Mouse (Mus musculus) cerebellum, adult 18-20 months (tissue): ENCODE data around the gene Slco4a1.

Source experiments
- DNase-seq, 2 experiments: peaks; one replicate each; pipeline ENCODE4 v3.0.0; 2021

Gene Slco4a1

DNA sequence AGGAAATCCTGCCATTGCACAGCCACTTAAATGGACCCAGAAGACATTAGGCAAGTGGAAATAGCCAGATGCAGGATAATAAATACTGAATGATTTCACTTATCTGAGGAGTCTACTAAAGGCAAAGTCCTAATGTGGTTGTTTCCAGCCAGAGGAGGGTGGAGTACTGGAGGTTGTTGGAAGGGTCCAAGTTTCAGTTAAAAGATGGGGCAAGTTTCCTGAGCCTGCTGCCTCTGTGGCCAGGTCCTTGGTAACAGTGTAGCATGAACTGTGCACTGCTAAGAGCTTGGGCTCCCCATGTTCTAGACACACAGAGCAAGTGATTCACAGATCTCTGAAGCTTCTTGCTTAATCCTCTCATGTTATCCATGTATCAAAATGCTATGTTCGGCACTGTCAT, 10.1 kb upstream of the Slco4a1 start:
- no peak for DNase-seq

DNA sequence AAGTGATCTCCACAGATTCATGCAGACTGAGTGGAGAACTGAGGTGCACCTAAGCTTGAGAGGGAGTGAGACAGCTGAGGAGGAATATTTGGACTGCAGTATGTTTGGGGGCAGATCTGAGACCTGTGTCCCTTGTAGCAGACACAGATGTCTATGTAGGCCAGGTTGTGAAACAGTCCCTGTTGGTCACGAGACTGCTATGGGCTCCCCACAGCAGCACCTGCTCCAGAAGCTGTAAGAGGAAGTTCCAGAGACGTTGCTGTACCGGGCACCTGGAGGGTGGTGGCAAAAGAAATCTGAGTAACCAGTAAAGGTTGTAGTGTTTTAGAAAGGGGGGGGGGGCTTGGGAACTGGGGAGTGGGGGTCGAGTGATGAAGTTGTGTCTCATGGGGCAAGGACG, 7.0 kb upstream of the Slco4a1 start:
- no peak for DNase-seq

DNA sequence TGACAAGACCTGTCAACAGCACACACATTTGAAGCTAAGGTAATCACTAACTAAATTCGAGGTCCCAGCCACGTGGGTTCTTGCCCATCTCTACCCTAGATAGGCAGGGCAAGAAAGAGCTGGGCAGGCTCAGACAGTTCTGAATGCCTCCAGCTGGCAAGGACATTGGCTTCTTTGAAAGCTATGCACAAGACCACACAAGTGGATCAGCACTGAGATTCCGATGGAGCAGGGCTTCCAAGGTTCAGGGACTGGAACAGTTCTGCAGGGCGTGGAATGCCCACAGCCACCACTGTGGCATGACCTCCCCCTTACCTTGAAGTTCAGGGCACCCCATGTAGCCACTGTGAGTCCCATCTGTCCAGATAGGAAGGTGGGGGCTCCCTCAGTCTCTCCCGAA, 5.5 kb upstream of the Slco4a1 start:
- DNase-seq = no peak

DNA sequence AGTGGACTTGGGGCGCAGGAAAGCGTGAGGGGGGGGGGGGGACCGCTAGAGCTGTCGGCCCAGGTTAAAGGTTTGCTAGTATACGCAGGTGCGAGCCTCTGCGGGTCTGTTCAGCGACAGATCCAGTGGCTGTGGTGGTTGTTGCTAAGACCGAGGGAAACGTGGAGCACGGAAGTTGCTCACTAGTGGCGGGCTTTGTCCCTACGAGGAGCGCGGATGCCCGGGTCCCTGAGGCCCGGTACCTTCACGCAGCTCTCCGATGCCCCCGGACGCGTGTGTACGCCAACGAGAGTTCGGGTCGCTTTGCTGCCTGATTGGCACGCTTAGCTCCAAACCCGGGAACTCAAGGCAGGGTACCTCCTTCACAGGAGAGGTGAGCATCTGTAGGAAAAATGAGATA, 660 bp downstream of the Slco4a1 start:
- DNase-seq = peak in 1 of 2 experiments; percentile 44

DNA sequence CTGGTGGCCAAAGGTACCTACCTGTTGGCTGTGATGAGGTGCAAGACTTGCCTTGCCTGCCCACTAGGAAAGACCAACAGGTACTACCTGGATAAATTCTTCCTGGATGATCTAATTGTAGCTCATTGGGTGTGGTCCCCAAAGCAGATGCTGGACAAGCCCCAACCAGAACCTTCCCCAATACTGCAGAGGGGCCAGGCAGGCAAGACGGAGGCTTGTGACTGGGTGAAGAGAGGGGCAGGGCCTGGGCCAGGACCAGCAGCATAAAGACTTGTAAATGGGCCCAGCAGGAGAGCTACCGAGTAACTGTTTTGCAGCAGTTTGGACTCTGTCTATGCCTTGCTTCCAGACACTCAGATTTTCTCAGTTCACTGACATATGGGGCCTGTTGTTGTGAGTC, 1.6 kb downstream of the Slco4a1 start:
- DNase-seq = no peak

DNA sequence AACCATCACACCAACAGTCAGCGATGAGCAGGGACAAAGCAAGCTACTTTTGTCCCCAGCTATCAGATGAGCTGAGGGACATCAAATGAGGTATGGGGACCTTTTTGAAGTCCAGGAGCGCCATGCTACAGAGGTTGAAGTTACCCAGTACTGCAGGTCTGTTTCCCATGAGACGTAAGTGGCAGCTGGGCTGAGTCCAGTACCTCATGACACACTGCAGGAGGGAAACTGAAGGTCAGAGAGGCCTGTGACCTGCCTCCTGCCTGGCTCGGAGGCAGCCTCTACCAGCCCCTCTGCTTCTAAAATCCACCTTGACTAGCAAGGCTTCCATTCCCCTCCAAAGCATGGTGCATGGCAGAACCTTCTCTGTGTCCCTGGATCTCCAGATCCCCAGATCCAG, 3.4 kb downstream of the Slco4a1 start:
- no peak for DNase-seq

DNA sequence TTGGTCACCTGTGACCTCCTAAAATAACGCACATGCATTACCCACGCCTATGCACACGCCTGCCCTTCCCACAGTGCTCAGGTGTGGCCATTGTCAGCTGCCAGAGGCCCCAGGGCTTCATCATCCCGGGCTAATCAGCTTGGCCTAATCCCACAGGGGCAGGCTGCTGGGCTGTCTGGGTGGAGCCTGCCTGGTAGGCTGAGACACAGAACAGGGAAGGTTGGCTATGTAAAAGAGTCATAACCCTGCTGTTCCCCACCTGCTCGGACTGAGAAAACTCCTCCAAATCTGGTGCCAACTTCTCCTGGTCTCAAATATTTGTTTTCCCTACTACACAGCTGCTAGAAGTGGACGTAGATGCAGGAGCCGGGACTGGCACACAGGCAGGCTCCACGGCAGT, 4.8 kb downstream of the Slco4a1 start:
- DNase-seq = no peak

DNA sequence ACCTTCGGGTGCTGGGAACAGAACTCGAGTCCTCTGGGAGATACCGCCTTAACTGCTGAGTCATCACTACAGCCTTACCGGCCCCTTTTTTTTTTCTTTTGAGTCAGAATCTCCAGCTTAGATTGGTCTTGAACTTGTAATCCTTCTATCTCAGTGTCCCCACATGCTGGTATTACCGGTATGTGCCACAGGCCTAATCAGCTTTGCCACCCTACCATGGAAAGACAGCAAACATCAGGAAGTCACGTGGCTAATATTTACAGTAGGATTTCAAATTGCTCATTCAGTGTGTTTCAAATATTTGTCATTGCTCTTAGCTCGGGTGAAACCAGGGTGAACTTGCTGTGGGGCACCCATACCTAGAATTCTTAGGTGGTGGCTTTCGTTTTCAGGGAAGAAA, 6.5 kb downstream of the Slco4a1 start:
- DNase-seq = no peak

DNA sequence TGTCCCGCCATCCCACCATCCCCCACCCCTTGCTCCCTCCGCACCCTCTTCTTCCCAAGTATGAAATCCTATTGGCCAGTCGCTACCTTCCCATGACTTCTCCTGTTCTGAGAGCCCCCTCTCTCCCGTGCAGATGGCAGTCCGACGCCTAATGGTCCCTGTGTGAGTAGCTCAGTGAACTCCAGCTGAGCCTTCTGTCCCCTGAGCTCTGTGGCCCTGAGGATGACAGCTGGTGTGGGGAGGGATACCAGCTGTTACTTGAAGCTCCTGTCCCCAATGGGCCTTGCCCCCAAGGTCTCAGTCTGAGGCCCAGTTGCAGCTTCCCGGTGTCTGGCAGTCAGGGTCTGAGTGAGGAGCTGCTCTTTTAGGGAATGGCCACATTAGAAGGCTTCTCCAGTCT, 10.5 kb downstream of the Slco4a1 start:
- DNase-seq = no peak

DNA sequence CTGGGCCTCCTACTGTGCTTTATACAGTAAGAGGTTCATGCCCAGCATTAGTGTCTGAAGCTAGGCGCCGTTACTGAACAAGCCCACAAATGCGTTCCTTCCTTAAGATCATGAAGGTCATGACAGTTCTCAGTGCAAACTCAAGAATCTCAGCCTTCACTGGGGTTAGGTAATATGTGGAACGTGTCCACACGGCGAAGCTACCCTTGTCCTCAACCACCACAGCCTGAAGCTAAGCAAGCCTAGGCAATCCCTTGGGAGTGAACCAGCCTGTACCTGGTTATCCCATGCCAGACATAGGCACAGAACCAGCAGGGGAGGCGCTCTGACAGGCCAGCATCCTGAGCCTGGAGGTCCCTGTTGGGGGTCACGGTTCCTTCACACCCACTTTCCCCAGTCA, 12.8 kb downstream of the Slco4a1 start:
- no peak for DNase-seq

DNA sequence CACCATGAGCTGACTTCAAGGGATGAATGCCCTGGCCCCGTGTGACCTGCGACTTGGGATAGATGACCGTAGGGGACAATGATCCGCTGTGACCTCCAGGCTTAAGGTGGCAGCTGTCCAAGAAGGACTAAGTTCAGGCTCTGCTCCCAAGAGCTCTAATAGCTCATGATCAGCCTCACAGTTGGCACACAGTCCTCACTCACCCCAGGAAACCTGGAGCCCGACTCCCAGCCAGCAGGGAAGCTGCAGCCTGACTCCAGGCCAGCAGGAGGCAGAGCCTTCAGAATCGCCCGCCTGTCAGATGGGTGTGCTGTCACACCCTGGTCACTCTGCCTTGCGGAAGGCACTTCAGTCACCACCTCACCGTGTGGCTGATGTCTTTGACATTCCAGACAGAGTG, 13.7 kb downstream of the Slco4a1 start:
- DNase-seq = no peak

DNA sequence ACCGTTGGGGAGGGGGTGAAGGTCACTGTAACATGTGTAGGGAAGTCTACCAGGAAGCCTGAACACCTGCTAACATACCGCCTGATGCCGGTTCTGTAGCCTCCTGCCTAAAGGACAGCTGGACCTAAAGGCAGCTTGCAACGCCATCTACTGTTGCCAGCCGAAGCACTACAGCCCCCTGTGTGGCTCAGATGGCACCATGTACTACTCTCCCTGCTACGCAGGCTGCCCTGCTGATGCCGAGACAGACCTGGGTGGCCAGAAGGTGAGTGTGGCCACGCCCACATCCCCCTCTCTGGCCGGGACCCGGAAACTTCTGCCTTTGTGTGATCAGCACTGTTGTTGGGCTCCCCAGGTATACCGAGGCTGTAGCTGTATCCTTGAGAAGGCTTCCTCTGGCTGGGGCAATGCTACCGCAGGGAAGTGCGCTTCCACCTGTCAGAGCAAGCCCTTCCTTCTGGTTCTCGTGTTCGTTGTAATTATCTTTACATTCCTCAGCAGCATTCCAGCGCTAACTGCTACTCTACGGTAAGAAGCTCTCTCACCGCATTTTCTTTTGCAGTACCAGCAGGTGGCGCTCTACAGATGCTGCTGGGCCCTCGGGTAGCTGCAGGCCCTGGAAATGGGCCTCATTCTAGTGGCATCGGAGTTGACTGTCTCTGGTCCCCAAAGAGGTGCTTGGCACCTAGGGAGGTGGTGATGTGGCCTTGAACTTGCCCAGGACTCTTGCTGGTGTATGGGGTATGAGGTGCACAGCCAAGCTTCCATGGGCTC, 16.4 kb downstream of the Slco4a1 start:
- no peak for DNase-seq

DNA sequence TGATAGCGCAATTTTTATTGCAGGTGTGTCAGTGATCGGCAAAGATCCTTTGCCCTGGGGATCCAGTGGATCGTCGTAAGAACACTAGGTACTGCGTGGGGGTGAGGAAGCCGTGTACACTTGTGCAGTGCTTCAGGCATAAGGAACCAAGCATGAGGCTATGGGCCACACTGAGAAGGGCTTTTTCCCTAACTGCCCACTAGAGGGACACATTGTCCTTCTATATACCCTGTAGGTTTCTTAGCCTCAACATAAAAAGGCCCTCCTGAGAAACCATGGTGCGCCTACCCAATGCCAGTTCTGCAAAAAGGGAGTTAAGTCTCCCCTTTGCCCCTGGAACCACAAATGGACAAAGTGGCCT, 17.0 kb downstream of the Slco4a1 start:
- DNase-seq = peak in 1 of 2 experiments; percentile 27

DNA sequence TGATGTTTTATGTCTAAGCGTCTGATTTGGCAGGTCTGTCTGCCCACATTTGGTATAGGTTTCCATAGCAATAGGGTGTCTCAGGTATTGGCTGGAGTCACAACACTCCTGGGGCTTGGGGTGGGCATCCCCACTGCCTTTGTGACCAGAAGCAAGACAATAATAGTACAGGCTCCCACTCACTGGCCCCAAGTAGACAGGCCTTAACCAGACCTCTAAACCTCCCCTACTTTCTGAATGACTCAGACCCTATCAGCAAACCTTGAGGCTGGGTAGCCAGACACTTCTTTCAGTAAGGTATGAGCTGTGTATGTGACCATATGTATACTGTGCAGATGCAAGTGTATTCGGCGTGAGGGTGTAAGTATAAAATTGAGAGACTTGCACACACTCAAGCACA, 18.8 kb downstream of the Slco4a1 start:
- DNase-seq = no peak

DNA sequence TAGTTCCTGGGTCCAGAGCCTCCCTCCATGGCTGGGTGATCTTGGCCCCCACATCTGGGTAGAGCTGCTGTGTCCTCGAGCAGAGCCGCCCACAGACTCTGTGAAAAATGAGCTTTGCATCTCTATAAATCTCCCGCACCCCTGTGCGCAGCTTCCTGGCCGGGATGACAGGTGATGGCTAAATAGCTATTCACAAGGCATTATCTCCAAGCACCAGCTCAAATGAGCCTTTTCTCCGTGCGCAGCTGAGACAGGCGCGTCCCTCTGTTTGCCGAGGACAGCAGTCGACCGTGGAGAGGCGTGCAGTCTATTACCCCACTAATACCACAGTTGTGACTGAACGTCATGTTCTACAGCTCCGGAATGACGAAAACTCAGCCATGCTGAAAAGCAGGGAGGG, 26.2 kb downstream of the Slco4a1 start:
- no peak for DNase-seq

DNA sequence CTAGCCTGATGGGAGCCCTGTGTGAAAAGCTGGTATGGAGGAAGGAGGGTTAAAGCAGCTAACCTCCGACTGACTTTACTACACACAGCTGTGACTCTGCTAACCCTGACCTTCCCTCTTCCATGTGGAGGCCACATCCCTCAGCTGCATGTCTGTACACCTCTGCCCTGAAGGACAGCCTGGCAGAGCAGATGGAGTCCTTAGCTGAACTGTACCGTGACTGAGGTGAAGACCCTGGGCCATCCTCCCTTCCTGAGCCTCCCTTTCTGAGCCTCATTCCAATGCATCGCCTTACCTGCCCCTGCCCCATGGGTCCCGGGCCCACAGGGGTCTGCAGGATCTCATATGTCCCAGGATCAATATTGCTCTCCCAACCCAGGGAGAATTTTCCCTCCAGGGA, 28.8 kb downstream of the Slco4a1 start:
- DNase-seq = no peak

DNA sequence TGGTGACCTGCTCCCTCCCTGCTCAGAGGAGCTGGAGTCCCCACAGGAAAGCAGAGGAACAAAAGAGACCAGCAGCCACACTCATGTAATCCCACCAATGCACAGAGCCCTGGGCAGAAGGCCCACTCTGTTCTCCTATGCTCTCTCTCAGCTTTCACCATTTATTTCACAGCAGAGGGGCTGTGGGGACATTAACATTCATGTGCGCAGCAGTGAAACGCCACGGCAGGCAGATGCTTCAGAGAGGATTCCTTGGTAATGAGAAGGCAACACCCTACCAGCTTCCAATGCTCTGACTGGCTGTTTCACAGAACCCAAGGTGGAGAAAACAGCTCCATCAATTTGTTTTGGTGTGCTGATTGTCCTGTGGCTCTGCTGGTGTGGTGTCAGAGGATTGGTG, 29.3 kb downstream of the Slco4a1 start:
- no peak for DNase-seq

DNA sequence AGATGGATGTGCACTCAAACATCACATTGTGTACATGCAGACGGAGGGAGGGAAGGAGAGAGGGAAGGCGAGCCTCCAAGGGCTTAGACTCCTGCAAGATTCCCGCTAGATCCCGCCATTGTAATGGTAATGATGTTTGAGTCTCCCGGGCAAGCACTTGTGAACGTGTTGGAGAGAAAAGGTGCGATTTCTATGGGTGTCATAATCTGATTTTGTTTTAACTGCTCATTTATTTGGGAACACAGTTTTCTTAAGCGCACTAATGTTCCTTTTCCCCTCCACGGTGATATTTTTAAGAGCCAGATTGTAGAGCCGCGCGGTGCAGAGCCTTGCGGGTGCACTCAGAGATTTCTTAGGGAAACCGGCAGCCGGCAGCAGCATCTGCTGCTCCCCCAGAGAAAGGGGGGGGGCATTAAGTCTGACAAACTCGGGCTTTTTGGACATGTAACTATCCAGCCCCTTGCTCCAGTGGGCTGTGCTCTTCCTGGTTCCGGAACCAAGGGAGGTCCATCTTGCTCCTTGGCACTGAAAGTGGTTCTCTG, 32.2 kb downstream of the Slco4a1 start:
- no peak for DNase-seq

DNA sequence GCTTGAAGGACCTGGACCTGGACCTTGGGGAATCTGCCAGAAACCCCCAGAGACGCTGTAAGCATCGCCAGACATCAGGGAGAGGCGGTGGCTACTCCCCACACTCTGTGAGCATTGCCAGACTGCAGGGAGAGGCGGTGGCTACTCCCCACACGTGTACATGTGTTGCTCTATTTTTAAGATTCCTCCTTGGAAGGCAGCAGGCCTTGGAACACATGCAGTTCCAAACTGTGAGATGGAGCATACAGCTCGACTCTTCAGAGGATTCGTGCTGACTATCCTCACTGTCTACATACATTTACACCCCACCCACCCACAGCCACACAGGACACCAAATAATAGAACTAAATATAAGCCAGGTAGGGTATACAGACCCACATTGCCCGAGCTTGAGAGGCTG, 39.9 kb downstream of the Slco4a1 start:
- no peak for DNase-seq

DNA sequence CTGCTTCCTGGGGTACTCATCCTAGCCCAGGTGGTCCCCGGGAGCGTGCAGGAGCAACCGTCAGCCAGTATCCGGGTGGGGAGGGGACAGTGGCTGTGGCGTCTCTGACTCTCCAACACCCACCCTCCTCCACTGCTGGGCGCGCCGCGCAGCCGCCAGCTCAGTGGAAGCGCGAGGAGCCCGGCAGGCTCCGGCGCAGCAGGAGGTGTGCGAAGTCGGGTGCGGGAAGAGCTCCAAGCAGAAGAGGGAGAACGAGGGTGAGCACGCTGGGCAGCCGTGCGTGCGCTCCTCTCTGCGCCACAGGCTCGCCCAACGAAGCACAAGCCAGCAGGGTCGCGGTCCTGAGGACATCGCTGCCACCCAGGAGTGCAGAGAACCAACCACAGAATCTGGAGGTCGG, 43.7 kb downstream of the Slco4a1 start, which contains the start of gene Ntsr1:
Ntsr1 (plus strand) TSS at position 236 of the 400 bp plus-strand sequence.
- no peak for DNase-seq

DNA sequence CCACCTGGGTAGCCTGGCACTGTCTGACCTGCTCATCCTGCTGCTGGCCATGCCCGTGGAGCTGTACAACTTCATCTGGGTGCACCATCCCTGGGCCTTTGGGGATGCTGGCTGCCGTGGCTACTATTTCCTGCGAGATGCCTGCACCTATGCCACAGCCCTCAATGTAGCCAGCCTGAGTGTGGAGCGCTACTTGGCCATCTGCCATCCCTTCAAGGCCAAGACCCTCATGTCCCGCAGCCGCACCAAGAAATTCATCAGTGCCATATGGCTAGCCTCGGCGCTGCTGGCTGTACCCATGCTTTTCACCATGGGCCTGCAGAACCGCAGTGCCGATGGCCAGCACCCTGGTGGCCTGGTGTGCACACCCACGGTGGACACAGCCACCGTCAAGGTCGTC, 44.7 kb downstream of the Slco4a1 start:
- DNase-seq = no peak

DNA sequence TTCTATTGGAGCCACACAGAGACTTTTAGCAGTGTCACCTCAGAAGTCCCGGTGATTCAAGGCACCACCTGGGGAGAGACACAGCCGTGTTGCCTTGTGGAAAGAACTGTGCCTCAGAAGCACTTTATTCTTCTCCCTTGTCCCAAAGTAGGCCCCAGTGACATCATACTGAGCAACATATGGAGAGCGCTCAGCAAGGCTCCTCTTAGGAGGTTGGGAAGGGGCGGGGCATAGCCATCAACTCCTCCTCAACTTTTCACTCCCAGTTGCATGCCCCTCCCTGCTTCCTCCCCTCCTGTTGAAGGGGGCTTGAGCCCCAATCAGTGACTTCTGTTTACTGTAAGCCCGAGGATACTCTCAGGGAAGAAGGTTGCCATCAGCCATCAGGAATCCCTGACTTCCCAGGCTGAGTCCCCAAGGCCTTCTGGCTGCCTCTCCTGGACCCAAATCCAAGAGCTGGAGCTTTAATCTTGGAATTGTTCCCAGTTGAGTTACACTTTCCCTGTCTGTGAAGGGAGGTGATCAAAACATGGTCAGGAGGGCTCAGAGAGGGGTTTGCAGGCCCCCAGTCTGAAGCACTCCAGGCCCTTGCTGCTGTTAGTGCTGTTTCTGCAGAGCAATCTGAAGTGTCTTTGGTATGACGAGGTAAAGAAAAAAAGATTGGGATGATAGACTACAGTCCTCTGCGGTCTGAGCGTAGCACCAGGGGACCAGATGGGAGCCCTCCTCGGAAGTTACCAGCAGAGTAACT, 45.3 kb downstream of the Slco4a1 start:
- DNase-seq = no peak

DNA sequence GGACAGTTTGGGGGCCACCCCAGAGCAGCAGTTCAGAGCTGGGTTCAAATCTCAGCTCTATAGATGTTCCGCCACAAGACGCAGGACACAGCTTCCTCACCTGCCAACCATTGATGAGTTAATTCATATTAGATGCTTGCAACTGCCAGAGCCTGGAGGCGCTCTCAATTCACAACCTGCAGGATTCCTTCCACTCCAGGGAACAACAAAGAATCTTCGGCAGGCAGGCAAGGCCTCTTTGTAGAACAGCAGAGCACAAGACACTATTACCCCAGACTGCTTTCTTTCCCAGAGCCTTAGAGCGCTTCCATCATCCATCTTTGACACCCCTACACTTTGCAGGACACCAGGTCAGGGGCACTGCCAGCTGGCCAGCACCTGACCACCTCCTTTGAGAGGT, 50.2 kb downstream of the Slco4a1 start:
- DNase-seq = no peak

DNA sequence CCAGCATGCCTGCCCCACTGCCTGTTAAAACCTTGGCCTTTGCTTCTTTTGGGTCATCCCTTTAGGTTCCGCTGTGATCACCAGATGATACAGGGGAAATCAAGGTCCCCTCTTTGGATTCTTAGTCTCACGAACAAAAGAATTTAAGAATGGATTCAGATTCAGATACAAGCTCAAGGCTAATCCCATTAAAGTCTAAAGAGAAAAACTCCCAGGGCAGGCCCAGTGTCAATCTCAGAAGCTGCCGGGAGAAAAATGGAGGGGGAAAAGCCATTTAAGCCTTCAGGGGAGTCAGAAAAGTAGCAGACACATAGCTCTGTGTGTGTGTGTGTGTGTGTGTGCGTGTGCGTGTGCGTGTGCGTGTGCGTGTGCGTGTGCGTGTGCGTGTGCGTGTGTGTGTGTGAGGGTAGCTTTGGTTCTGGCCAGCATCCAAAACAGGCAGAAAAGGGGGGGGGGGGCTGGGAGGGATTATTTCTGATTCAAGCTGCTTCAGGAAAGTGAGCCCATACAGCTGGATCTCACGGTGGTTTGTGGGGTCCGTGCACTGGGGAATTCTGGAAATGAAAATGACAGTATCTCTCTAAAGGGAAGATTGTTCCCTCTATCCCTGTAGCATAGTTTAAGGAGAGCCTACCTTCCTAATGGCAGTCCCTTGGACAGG, 52.5 kb downstream of the Slco4a1 start:
- DNase-seq = no peak
